Mouse (Mus musculus): ENCODE data around the gene Cped1. TPM values are rescaled to one million over a fixed set of nuclear protein-coding genes. Genes with fewer than 3 reads are reported as not detected.
"Not testable (repeated sequence)": the region's sequence is repeated elsewhere in the genome, so short reads cannot be mapped to it uniquely, and the experiment has no call there.

Gene Cped1
- polyA plus RNA-seq, 1 experiment: not detected

DNA sequence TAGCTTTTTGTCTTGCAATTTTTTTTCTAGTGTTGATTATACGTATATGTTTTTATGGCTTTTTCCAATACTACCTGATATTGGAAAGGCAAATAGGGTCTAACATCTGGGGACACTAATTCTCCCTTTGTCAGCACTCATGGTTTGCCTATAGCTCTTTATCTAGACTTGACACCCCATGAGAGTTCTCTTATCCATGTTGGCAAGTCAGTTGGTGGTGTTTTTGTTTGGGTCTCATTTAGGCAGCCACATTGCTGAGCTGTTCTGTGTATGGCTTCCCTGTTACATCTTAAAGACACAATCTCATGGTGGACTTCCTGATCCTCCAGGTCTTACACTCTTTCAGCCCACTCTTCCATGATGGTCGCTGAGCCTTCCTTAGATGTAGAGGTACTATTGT is 42.1 kb downstream of the Cped1 start:
- TF ChIP-seq POLR2A (IDR thresholded peaks at IDR 0.05; ENCODE audit: insufficient read depth, low read depth, low read length): no peak
- no peak for TF ChIP-seq CTCF (IDR thresholded peaks at IDR 0.05; ENCODE audit: insufficient read depth, low read depth, low read length)
- 85% methylated on average over 2 of the region's 2 CpGs for WGBS
- H3K4me1 ChIP-seq (ENCODE audit: control insufficient read depth, insufficient read depth, low read length): no peaks in the 10 kb centered on the region
- H3K4me3 ChIP-seq (ENCODE audit: insufficient read depth, low read depth, low read length): no peak overlapping the region
- H3K27ac ChIP-seq (ENCODE audit: insufficient read depth, low read depth, low read length): no peak overlapping the region

DNA sequence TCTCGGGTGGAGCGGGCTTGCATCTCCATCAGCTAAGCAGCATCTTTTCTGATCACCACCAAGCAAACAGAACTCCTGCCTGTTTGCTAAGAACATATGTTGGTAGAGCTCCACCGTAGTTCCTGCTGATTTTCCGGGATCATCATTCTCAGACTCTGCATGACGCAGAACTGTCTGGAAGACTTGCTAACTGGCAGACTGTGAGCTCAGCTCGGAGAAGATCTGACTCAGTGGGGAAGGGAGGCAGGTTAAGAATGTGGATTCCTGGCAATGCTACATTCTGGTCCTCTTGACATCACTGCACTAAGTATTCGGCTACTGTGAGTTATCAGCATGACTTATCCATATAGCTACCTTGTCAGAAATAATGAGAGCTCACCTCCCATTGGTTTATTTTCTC is 44.7 kb downstream of the Cped1 start:
- no peak for TF ChIP-seq CTCF (IDR thresholded peaks at IDR 0.05; ENCODE audit: insufficient read depth, low read depth, low read length)
- no peak for TF ChIP-seq POLR2A (IDR thresholded peaks at IDR 0.05; ENCODE audit: insufficient read depth, low read depth, low read length)
- H3K4me1 ChIP-seq (ENCODE audit: control insufficient read depth, insufficient read depth, low read length): no peaks in the 10 kb centered on the region
- H3K27ac ChIP-seq (ENCODE audit: insufficient read depth, low read depth, low read length): no peak overlapping the region
- 82% methylated on average over 7 of the region's 7 CpGs for WGBS
- H3K4me3 ChIP-seq (ENCODE audit: insufficient read depth, low read depth, low read length): no peak overlapping the region

DNA sequence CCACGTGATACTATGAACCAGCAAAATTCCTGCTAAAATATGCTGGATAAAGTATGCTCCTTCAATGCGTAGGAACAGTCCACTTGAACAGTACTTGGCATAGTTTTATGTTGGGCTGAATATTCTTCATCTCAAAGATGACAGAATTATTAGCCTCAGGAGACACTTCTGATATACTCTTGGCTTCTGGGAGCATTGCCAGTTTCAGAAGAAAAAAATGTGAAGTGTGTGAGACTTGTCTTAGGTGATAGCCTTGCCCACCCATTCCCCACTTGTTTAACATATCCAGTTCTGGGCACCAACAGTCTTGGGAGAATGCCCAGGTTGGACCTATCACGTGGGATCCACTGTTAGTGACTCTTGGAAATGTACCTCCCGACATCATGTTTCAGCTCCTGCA is 47.5 kb downstream of the Cped1 start:
- Histone ChIP-seq H3K27ac (ENCODE audit: insufficient read depth, low read depth, low read length) (no peak overlapping the region), H3K4me1 (ENCODE audit: control insufficient read depth, insufficient read depth, low read length) (no peaks in the 10 kb centered on the region), H3K4me3 (ENCODE audit: insufficient read depth, low read depth, low read length) (no peak overlapping the region)
- WGBS: 84% methylated on average over 4 of the region's 4 CpGs
- TF ChIP-seq CTCF (IDR thresholded peaks at IDR 0.05; ENCODE audit: insufficient read depth, low read depth, low read length): no peak
- no peak for TF ChIP-seq POLR2A (IDR thresholded peaks at IDR 0.05; ENCODE audit: insufficient read depth, low read depth, low read length)

DNA sequence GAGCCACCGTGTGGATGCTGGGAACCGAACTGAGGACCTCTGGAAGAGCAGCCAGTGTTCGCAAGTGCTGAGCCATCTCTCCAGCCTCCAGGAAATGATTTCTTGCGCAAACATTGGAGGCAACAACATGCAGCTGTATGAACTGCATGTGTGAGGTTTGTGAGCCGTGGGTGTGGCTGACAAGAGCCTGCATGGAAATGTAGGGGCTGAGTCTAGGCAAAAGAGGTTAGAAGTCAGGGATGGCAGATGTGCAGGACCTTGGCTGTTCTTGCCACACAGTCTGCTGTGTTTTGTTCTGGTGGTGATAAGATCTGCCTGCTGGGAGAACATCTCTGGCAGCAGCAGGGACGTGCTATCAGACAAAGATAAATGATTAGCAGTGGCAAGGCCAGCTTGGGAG is 49.7 kb downstream of the Cped1 start:
- no peak for TF ChIP-seq POLR2A (IDR thresholded peaks at IDR 0.05; ENCODE audit: insufficient read depth, low read depth, low read length)
- no peak for TF ChIP-seq CTCF (IDR thresholded peaks at IDR 0.05; ENCODE audit: insufficient read depth, low read depth, low read length)

DNA sequence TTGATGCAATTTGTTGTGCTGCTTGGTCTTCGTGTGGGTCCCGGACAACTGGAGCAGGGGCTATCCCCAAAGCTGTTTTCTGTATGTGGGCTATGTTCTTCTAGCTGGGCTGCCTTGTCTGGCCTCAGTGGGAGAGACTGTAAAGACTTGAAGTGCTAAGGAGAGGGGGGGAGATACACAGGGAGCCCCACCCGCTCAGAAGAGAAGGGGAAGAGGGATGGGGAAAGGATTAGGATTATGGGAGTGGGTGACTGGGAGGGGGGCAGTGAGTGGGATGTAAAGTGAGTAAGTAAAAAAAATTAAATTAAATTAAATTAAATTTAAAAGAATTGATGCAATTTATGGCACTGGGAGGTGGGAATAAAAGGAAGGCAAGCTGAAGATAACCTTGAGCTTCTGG is 50.2 kb downstream of the Cped1 start:
- Histone ChIP-seq H3K4me3 (ENCODE audit: insufficient read depth, low read depth, low read length) (no peak overlapping the region), H3K4me1 (ENCODE audit: control insufficient read depth, insufficient read depth, low read length) (no peaks in the 10 kb centered on the region), H3K27ac (ENCODE audit: insufficient read depth, low read depth, low read length) (no peak overlapping the region)
- 91% methylated on average over 3 of the region's 3 CpGs for WGBS
- TF ChIP-seq POLR2A (IDR thresholded peaks at IDR 0.05; ENCODE audit: insufficient read depth, low read depth, low read length) (no peak), CTCF (IDR thresholded peaks at IDR 0.05; ENCODE audit: insufficient read depth, low read depth, low read length) (no peak)

More for the DNA sequence above, 49.7 kb downstream of the Cped1 start:
- 90% methylated on average over 6 of the region's 6 CpGs for WGBS
- no peak overlapping the region for H3K27ac ChIP-seq (ENCODE audit: insufficient read depth, low read depth, low read length)
- H3K4me3 ChIP-seq (ENCODE audit: insufficient read depth, low read depth, low read length): no peak overlapping the region
- no peaks in the 10 kb centered on the region for H3K4me1 ChIP-seq (ENCODE audit: control insufficient read depth, insufficient read depth, low read length)

DNA sequence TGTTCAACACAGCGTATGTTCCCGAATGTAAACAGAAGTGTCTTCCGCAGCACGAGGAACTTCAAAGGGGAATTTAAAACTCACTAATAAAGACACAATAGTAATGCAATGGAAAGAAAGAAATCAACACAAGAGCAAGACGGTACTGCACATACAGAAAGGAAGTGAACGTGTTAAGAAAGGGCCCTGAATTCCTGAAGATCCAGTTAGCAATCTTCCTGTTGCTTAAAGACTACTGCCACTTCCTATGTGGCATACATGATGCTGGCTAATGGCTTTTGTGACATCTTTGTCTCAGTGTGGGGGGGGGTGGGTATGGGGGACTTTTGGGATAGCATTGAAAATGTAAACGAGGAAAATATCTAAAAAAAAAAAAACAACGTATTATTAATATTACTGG is 50.7 kb downstream of the Cped1 start:
- H3K4me3 ChIP-seq (ENCODE audit: insufficient read depth, low read depth, low read length): no peak overlapping the region
- 84% methylated on average over 8 of the region's 8 CpGs for WGBS
- H3K4me1 ChIP-seq (ENCODE audit: control insufficient read depth, insufficient read depth, low read length): no peaks in the 10 kb centered on the region
- no peak overlapping the region for H3K27ac ChIP-seq (ENCODE audit: insufficient read depth, low read depth, low read length)
- TF ChIP-seq POLR2A (IDR thresholded peaks at IDR 0.05; ENCODE audit: insufficient read depth, low read depth, low read length) (no peak), CTCF (IDR thresholded peaks at IDR 0.05; ENCODE audit: insufficient read depth, low read depth, low read length) (no peak)

DNA sequence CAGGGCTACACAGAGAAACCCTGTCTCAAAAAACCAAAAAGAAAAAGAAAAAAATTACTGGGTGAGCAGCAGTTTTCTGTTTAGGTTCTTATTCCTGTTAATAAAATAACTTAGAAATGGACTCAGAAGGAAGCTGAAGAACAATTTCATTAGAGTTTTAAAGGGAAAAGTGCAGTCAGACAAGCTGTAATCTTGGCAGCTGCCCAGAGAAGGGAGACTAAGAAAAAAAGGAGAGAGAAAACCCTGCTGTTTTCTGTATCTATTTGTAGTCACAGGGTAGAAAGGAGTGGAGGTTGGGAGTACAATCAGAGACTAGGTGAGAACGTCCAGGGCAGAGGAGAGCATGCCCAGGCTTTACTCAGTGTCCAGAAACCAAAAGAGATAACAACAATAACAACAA is 51.2 kb downstream of the Cped1 start:
- 61% methylated on average over 1 of the region's 1 CpGs for WGBS
- H3K4me3 ChIP-seq (ENCODE audit: insufficient read depth, low read depth, low read length): no peak overlapping the region
- H3K27ac ChIP-seq (ENCODE audit: insufficient read depth, low read depth, low read length): no peak overlapping the region
- no peaks in the 10 kb centered on the region for H3K4me1 ChIP-seq (ENCODE audit: control insufficient read depth, insufficient read depth, low read length)
- TF ChIP-seq CTCF (IDR thresholded peaks at IDR 0.05; ENCODE audit: insufficient read depth, low read depth, low read length) (no peak), POLR2A (IDR thresholded peaks at IDR 0.05; ENCODE audit: insufficient read depth, low read depth, low read length) (no peak)

DNA sequence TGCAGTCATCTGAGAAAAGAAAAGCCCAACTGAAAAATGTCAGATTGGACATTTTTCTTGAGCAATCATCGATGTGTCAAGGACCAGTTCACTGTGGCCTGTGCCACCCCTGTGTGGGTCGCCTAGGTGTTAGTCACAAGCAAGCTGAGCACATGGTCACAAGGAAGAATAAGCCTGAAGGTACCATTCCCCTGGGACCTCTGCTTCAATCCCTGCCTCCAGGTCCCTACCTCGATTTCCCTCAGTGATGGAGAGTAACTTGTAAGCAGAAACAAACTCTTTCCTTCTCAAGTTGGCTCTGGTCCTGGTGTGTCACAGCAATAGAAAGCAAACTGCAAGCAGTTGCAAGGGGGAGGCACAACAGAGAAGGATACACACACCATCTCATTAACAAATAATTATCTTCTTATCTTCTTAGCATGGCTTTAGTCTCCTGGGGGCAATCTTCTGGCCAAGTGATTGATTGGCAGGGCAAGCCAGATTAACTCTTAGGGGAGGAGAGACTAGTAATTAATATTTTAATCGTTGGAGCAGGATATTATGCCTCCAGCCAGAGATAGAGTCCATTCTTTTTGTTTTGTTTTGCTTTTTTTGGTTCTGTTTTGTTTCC is 51.8 kb downstream of the Cped1 start:
- no peak for TF ChIP-seq POLR2A (IDR thresholded peaks at IDR 0.05; ENCODE audit: insufficient read depth, low read depth, low read length)
- 46% methylated on average over 4 of the region's 4 CpGs for WGBS
- H3K4me1 ChIP-seq (ENCODE audit: control insufficient read depth, insufficient read depth, low read length): no peaks in the 10 kb centered on the region
- H3K27ac ChIP-seq (ENCODE audit: insufficient read depth, low read depth, low read length): no peak overlapping the region
- no peak overlapping the region for H3K4me3 ChIP-seq (ENCODE audit: insufficient read depth, low read depth, low read length)

DNA sequence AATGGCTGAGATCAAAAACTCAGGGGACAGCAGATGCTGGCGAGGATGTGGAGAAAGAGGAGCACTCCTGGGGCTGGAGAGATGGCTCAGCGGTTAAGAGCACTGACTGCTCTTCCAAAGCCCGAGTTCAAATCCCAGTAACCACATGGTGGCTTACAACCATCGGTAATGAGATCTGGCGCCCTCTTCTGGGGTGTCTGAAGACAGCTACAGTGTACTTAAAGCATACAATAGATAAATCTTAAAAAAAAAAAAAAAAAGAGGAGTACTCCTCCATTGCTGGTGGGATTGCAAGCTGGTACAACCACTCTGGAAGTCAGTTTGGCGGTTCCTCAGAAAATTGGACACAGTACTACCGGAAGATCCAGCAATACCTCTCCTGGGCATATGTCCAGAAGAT is 54.0 kb downstream of the Cped1 start:
- H3K4me3 ChIP-seq (ENCODE audit: insufficient read depth, low read depth, low read length); H3K27ac ChIP-seq (ENCODE audit: insufficient read depth, low read depth, low read length); H3K4me1 ChIP-seq (ENCODE audit: control insufficient read depth, insufficient read depth, low read length): not testable (repeated sequence)
- WGBS: 85% methylated on average over 7 of the region's 7 CpGs

Data from olfactory bulb, adult 2 months (tissue).